Mouse (Mus musculus): ENCODE measurements at regions not wholly inside any gene's neighbourhood (a gene's known extent, or its start where the extent isn't known, plus 50 kb on each side); places are given as distances from the start of the nearest gene placed in this dataset.

GRCm38 (mm10) chr7:98768460-98768859 lies 65.6 kb downstream of the Thap12 start:
- H3K4me3 ChIP-seq (replicated peaks), result no peak overlapping the region
- peaks cover 12% of the 10 kb centered on the region for H3K4me1 ChIP-seq
- no peak overlapping the region for H3K9ac ChIP-seq
- no peak for ATAC-seq (ENCODE audit: insufficient read depth, low FRiP score, low read depth)
- no peaks in the 10 kb centered on the region for H3K27me3 ChIP-seq (replicated peaks)
- H3K27ac ChIP-seq, result no peak overlapping the region
- no peaks in the 10 kb centered on the region for H3K36me3 ChIP-seq
- no peak overlapping the region for H3K4me2 ChIP-seq
- H3K9me3 ChIP-seq, result no peaks in the 10 kb centered on the region
- 85% methylated on average over 2 of the region's 2 CpGs for WGBS

GRCm38 (mm10) chr7:98769111-98769734 lies 65.7 kb upstream of the Wnt11 start:
- H3K27ac ChIP-seq, result 0 out of 2 replicates have a peak overlapping the region, but pooled peaks have one; percentile 31
- H3K9ac ChIP-seq, result no peak overlapping the region
- H3K9me3 ChIP-seq, result no peaks in the 10 kb centered on the region
- WGBS, result 24% methylated on average over 1 of the region's 1 CpGs
- ATAC-seq (ENCODE audit: insufficient read depth, low FRiP score, low read depth), result peak; percentile 16; the same call in 1 of the 2 replicates
- H3K4me1 ChIP-seq, result peaks cover 12% of the 10 kb centered on the region
- no peaks in the 10 kb centered on the region for H3K27me3 ChIP-seq (replicated peaks)
- no peak overlapping the region for H3K4me2 ChIP-seq
- H3K4me3 ChIP-seq (replicated peaks), result no peak overlapping the region
- no peaks in the 10 kb centered on the region for H3K36me3 ChIP-seq

GRCm38 (mm10) chr7:98770257-98770890 lies 64.5 kb upstream of the Wnt11 start:
- 8% methylated on average over 8 of the region's 8 CpGs for WGBS
- Histone ChIP-seq H3K9me3 (no peaks in the 10 kb centered on the region), H3K36me3 (no peaks in the 10 kb centered on the region), H3K4me1 (peaks cover 12% of the 10 kb centered on the region), H3K9ac (no peak overlapping the region), H3K4me2 (0 out of 2 replicates have a peak overlapping the region, but pooled peaks have one; percentile 36), H3K27me3 (replicated peaks) (no peaks in the 10 kb centered on the region), H3K4me3 (replicated peaks) (no peak overlapping the region), H3K27ac (no peak overlapping the region)
- peak; percentile 29; the same call in 1 of the 2 replicates for ATAC-seq (ENCODE audit: insufficient read depth, low FRiP score, low read depth)

- H3K9ac ChIP-seq, result no peak overlapping the region
- WGBS, result 50% methylated on average over 7 of the region's 7 CpGs
- no peaks in the 10 kb centered on the region for H3K9me3 ChIP-seq
- no peaks in the 10 kb centered on the region for H3K36me3 ChIP-seq
- H3K4me1 ChIP-seq, result peaks cover 12% of the 10 kb centered on the region
- H3K27me3 ChIP-seq (replicated peaks), result no peaks in the 10 kb centered on the region
- H3K4me3 ChIP-seq (replicated peaks), result no peak overlapping the region
- no peak overlapping the region for H3K4me2 ChIP-seq
- H3K27ac ChIP-seq, result no peak overlapping the region
- no peak for ATAC-seq (ENCODE audit: insufficient read depth, low FRiP score, low read depth)
These were observed 63.7 kb upstream of the Wnt11 start for GRCm38 (mm10) chr7:98771134-98771775.

GRCm38 (mm10) chr7:98774597-98774996 lies 60.3 kb upstream of the Wnt11 start:
- 55% methylated on average over 4 of the region's 4 CpGs for WGBS
- Histone ChIP-seq H3K27me3 (replicated peaks) (no peaks in the 10 kb centered on the region), H3K36me3 (no peaks in the 10 kb centered on the region), H3K4me2 (no peak overlapping the region), H3K4me3 (replicated peaks) (no peak overlapping the region), H3K9me3 (no peaks in the 10 kb centered on the region), H3K9ac (no peak overlapping the region), H3K27ac (no peak overlapping the region), H3K4me1 (peaks cover 6% of the 10 kb centered on the region)
- no peak for ATAC-seq (ENCODE audit: insufficient read depth, low FRiP score, low read depth)

- Histone ChIP-seq H3K9me3 (no peaks in the 10 kb centered on the region), H3K4me1 (peaks cover 5% of the 10 kb centered on the region), H3K27ac (no peak overlapping the region), H3K36me3 (no peaks in the 10 kb centered on the region), H3K27me3 (replicated peaks) (no peaks in the 10 kb centered on the region), H3K9ac (no peak overlapping the region), H3K4me3 (replicated peaks) (no peak overlapping the region), H3K4me2 (no peak overlapping the region)
- whole genome bisulfite sequencing, result 55% methylated on average over 8 of the region's 8 CpGs
- ATAC-seq (ENCODE audit: insufficient read depth, low FRiP score, low read depth), result no peak
These were observed 59.9 kb upstream of the Wnt11 start for GRCm38 (mm10) chr7:98775031-98775430.

- Histone ChIP-seq H3K36me3 (no peaks in the 10 kb centered on the region), H3K4me2 (no peak overlapping the region), H3K9me3 (no peaks in the 10 kb centered on the region), H3K9ac (no peak overlapping the region), H3K4me1 (no peaks in the 10 kb centered on the region), H3K27ac (no peak overlapping the region), H3K4me3 (replicated peaks) (no peak overlapping the region), H3K27me3 (replicated peaks) (no peaks in the 10 kb centered on the region)
- WGBS, result 51% methylated on average over 3 of the region's 3 CpGs
- 0 out of 2 replicates have a peak, but pooled peaks have one; percentile 19 for ATAC-seq (ENCODE audit: insufficient read depth, low FRiP score, low read depth)
These were observed 57.5 kb upstream of the Wnt11 start for GRCm38 (mm10) chr7:98777304-98777849.

GRCm38 (mm10) chr7:98778929-98779328 lies 56.0 kb upstream of the Wnt11 start:
- Histone ChIP-seq H3K9me3 (no peaks in the 10 kb centered on the region), H3K9ac (no peak overlapping the region), H3K36me3 (no peaks in the 10 kb centered on the region), H3K27me3 (replicated peaks) (no peaks in the 10 kb centered on the region), H3K4me3 (replicated peaks) (no peak overlapping the region), H3K4me2 (no peak overlapping the region), H3K4me1 (peaks cover 6% of the 10 kb centered on the region; the same call in 1 of the 2 replicates), H3K27ac (no peak overlapping the region)
- 23% methylated on average over 5 of the region's 5 CpGs for WGBS
- ATAC-seq (ENCODE audit: insufficient read depth, low FRiP score, low read depth), result no peak

GRCm38 (mm10) chr7:98783521-98783920 lies 51.4 kb upstream of the Wnt11 start:
- Histone ChIP-seq H3K27me3 (replicated peaks) (no peaks in the 10 kb centered on the region), H3K4me2 (no peak overlapping the region), H3K36me3 (no peaks in the 10 kb centered on the region), H3K9ac (no peak overlapping the region), H3K4me3 (replicated peaks) (no peak overlapping the region), H3K27ac (peak overlapping the region; percentile 82), H3K4me1 (peaks cover 25% of the 10 kb centered on the region), H3K9me3 (no peaks in the 10 kb centered on the region)
- no peak for ATAC-seq (ENCODE audit: insufficient read depth, low FRiP score, low read depth)
- 42% methylated on average over 5 of the region's 5 CpGs for WGBS

- WGBS, result 20% methylated on average over 7 of the region's 7 CpGs
- H3K36me3 ChIP-seq, result no peaks in the 10 kb centered on the region
- ATAC-seq (ENCODE audit: insufficient read depth, low FRiP score, low read depth), result peak; percentile 62
- peak overlapping the region; percentile 82 for H3K27ac ChIP-seq
- H3K9me3 ChIP-seq, result no peaks in the 10 kb centered on the region
- H3K4me1 ChIP-seq, result peaks cover 29% of the 10 kb centered on the region
- no peak overlapping the region for H3K9ac ChIP-seq
- no peak overlapping the region for H3K4me3 ChIP-seq (replicated peaks)
- peak overlapping the region; percentile 2; the same call in 1 of the 2 replicates for H3K4me2 ChIP-seq
- no peaks in the 10 kb centered on the region for H3K27me3 ChIP-seq (replicated peaks)
These were observed 51.0 kb upstream of the Wnt11 start for GRCm38 (mm10) chr7:98783954-98784353.

- Histone ChIP-seq H3K27me3 (replicated peaks) (no peaks in the 10 kb centered on the region), H3K4me1 (peaks cover 30% of the 10 kb centered on the region), H3K9me3 (no peaks in the 10 kb centered on the region), H3K27ac (peak overlapping the region; percentile 82), H3K4me2 (peak overlapping the region; percentile 2), H3K4me3 (replicated peaks) (no peak overlapping the region), H3K9ac (no peak overlapping the region), H3K36me3 (no peaks in the 10 kb centered on the region)
- 34% methylated on average over 15 of the region's 15 CpGs for WGBS
- peak; percentile 16; the same call in 1 of the 2 replicates for ATAC-seq (ENCODE audit: insufficient read depth, low FRiP score, low read depth)
These were observed 50.5 kb upstream of the Wnt11 start for GRCm38 (mm10) chr7:98784369-98784931.
